ENCODE assay signal across 25 mouse cellular contexts in genomic region chr9:111097543-111097942, GRCm38 (mm10).
"Had no signal": no experiment of that assay in that cellular context is flagged by ENCODE, and none has a peak within 500 bp of the region (broad histone marks: within the 10 kb centered on the region; RNA-seq: fewer than 3 reads in every experiment).

No protein-coding gene starts in this region.

- H3K4me3 ChIP-seq: gastrocnemius, adult 2 months; heart, adult 2 months; heart, embryonic 13.5 days; heart, embryonic 15.5 days; hindbrain, embryonic 10.5 days; hindbrain, embryonic 12.5 days; intestine, embryonic 15.5 days; layer of hippocampus, adult 2 months; left cerebral cortex, adult 2 months; limb, embryonic 10.5 days; limb, embryonic 12.5 days had no signal

- H3K4me1 ChIP-seq: hindbrain, embryonic 12.5 days; limb, embryonic 12.5 days had no signal

- H3K4me2 ChIP-seq: heart, embryonic 11.5 days; heart, embryonic 13.5 days; heart, embryonic 15.5 days; hindbrain, embryonic 12.5 days; hindbrain, embryonic 14.5 days; intestine, embryonic 15.5 days; limb, embryonic 12.5 days had no signal

- H3K9ac ChIP-seq: heart, embryonic 13.5 days; heart, embryonic 15.5 days; hindbrain, embryonic 12.5 days; hindbrain, embryonic 14.5 days; intestine, embryonic 15.5 days; limb, embryonic 12.5 days had no signal

- H3K27ac ChIP-seq: gastrocnemius, adult 2 months; heart, adult 2 months; heart, embryonic 13.5 days; heart, embryonic 15.5 days; hindbrain, embryonic 10.5 days; hindbrain, embryonic 12.5 days; hindbrain, embryonic 14.5 days; intestine, embryonic 15.5 days; layer of hippocampus, adult 2 months; left cerebral cortex, adult 2 months; limb, embryonic 10.5 days; limb, embryonic 12.5 days had no signal

- H3K27me3 ChIP-seq: heart, embryonic 13.5 days; heart, embryonic 15.5 days; hindbrain, embryonic 12.5 days; intestine, embryonic 15.5 days; limb, embryonic 12.5 days had no signal

- ATAC-seq: hindbrain, embryonic 16.5 days; inflammation-experienced regulatory T-cells, adult 6 months; intestine, embryonic 15.5 days; intestine, postnatal 0 days had no signal

- H3K36me3 ChIP-seq: heart, embryonic 13.5 days; heart, embryonic 15.5 days; hindbrain, embryonic 10.5 days; hindbrain, embryonic 12.5 days; intestine, embryonic 15.5 days; limb, embryonic 10.5 days; limb, embryonic 12.5 days had no signal

- DNase-seq: gastrocnemius, adult 2 months; gastrocnemius, postnatal 10 days; gastrocnemius, postnatal 25 days; heart, adult 2 months; heart, postnatal 4 days; kidney, adult 18-20 months; kidney, adult 8-10 months; kidney, postnatal 10 days; kidney, postnatal 25 days; kidney, postnatal 4 days; liver had no signal

- H3K9me3 ChIP-seq: heart, embryonic 13.5 days; heart, embryonic 15.5 days; hindbrain, embryonic 10.5 days; hindbrain, embryonic 12.5 days; intestine, embryonic 15.5 days; limb, embryonic 10.5 days; limb, embryonic 12.5 days had no signal
